Mouse (Mus musculus) thymus, postnatal 36 days (tissue): ENCODE measurements at regions not wholly inside any gene's neighbourhood (a gene's known extent, or its start where the extent isn't known, plus 50 kb on each side); places are given as distances from the start of the nearest gene placed in this dataset.

ENCODE experiments used
- DNase-seq, 2 experiments: peaks; one replicate each; pipeline ENCODE4 v3.0.0; 2022; ENCODE audit warnings: mixed read lengths in 2 of 2

GRCm38 (mm10) chr13:43852888-43853287 is 68.3 kb downstream of the Cd83 start:
- DNase-seq, result no peak

GRCm38 (mm10) chr13:43854973-43855372 is 70.4 kb downstream of the Cd83 start:
- no peak for DNase-seq

- no peak for DNase-seq
These were observed 76.4 kb downstream of the Cd83 start for GRCm38 (mm10) chr13:43860932-43861331.

GRCm38 (mm10) chr13:43861424-43861823 is 76.8 kb downstream of the Cd83 start:
- DNase-seq, result no peak

- DNase-seq, result no peak
These were observed 77.5 kb downstream of the Cd83 start for GRCm38 (mm10) chr13:43862056-43862455.

- peak in 1 of 2 experiments; percentile 13 for DNase-seq
These were observed 78.0 kb downstream of the Cd83 start for GRCm38 (mm10) chr13:43862586-43862985.

- DNase-seq, result peak in 1 of 2 experiments; percentile 26
These were observed 79.1 kb downstream of the Cd83 start for GRCm38 (mm10) chr13:43863581-43864100.

- DNase-seq, result peak; percentile 99 to 100
These were observed 79.7 kb downstream of the Cd83 start for GRCm38 (mm10) chr13:43864153-43864861.

GRCm38 (mm10) chr13:43865036-43865435 is 80.5 kb downstream of the Cd83 start:
- DNase-seq, result peak; percentile 44 to 66

GRCm38 (mm10) chr13:43875895-43876294 is 91.3 kb downstream of the Cd83 start:
- no peak for DNase-seq

- no peak for DNase-seq
These were observed 102.7 kb downstream of the Cd83 start for GRCm38 (mm10) chr13:43887284-43887683.

- DNase-seq, result no peak
These were observed 107.4 kb downstream of the Cd83 start for GRCm38 (mm10) chr13:43891928-43892327.

GRCm38 (mm10) chr13:43895990-43896389 is 111.4 kb downstream of the Cd83 start:
- no peak for DNase-seq

- DNase-seq, result no peak
These were observed 112.5 kb downstream of the Cd83 start for GRCm38 (mm10) chr13:43897046-43897445.

GRCm38 (mm10) chr13:43898555-43899258 is 114.1 kb downstream of the Cd83 start:
- DNase-seq, result no peak

- DNase-seq, result no peak
These were observed 115.5 kb downstream of the Cd83 start for GRCm38 (mm10) chr13:43900115-43900514.

GRCm38 (mm10) chr13:43900758-43901157 is 116.2 kb downstream of the Cd83 start:
- no peak for DNase-seq

- DNase-seq, result no peak
These were observed 118.8 kb downstream of the Cd83 start for GRCm38 (mm10) chr13:43903391-43903790.

GRCm38 (mm10) chr13:43904291-43904690 is 119.7 kb downstream of the Cd83 start:
- no peak for DNase-seq

- peak; percentile 13 to 35 for DNase-seq
These were observed 121.7 kb downstream of the Cd83 start for GRCm38 (mm10) chr13:43906241-43906640.

- DNase-seq, result no peak
These were observed 122.8 kb downstream of the Cd83 start for GRCm38 (mm10) chr13:43907425-43907824.

- no peak for DNase-seq
These were observed 123.6 kb downstream of the Cd83 start for GRCm38 (mm10) chr13:43908041-43908644.

- DNase-seq, result no peak
These were observed 125.4 kb downstream of the Cd83 start for GRCm38 (mm10) chr13:43909933-43910332.

GRCm38 (mm10) chr13:43913476-43913875 is 128.9 kb downstream of the Cd83 start:
- DNase-seq, result no peak
